Mouse (Mus musculus) MEL (cell line): ENCODE results near the gene Il9r.

Experiments
- BHLHE40 ChIP-seq: IDR thresholded peaks from 2 replicates; pipeline ENCODE4 v1.6.1; 2012; ENCODE audit warnings: low read depth, mild to moderate bottlenecking, inconsistent platforms, low read length, improper control_type of control experiment, borderline replicate concordance
- CTCF ChIP-seq, 3 experiments: IDR thresholded peaks in 2 of 3; conservative IDR thresholded peaks in 1 of 3; 2 replicates each; pipeline ENCODE4 v1.5.1; 2011 to 2012; ENCODE audit warnings: low read length in 3 of 3, low read depth in 2 of 3, mild to moderate bottlenecking in 2 of 3, improper control_type of control experiment in 1 of 3, inconsistent platforms in 1 of 3, mixed read lengths in 1 of 3, moderate library complexity in 1 of 3; ENCODE audit not compliant: control insufficient read depth in 1 of 3, insufficient read depth in 1 of 3, poor library complexity in 1 of 3, severe bottlenecking in 1 of 3
- EP300 ChIP-seq, 2 experiments: IDR thresholded peaks; 2 replicates each; pipeline ENCODE4 v1.6.1; 2011; ENCODE audit warnings: improper control_type of control experiment in 2 of 2, low read length in 2 of 2, low read depth in 1 of 2, mild to moderate bottlenecking in 1 of 2
- HCFC1 ChIP-seq: IDR thresholded peaks from 2 replicates; pipeline ENCODE4 v1.6.1; 2012; ENCODE audit warnings: low read depth, mild to moderate bottlenecking, inconsistent platforms, low read length, improper control_type of control experiment, moderate library complexity
- JUND ChIP-seq: IDR thresholded peaks from 2 replicates; pipeline ENCODE4 v1.6.1; 2011; ENCODE audit warnings: low read depth, mild to moderate bottlenecking, improper control_type of control experiment, low read length
- MAZ ChIP-seq: IDR thresholded peaks from 2 replicates; pipeline ENCODE4 v1.6.1; 2012; ENCODE audit warnings: low read depth, mild to moderate bottlenecking, inconsistent platforms, low read length, improper control_type of control experiment
- POLR2A ChIP-seq, 2 experiments: IDR thresholded peaks; 2 replicates each; pipeline ENCODE4 v1.6.1; 2011 to 2012; ENCODE audit warnings: low read length in 2 of 2, mild to moderate bottlenecking in 2 of 2, control low read depth in 1 of 2, improper control_type of control experiment in 1 of 2, low read depth in 1 of 2, moderate library complexity in 1 of 2; ENCODE audit not compliant: control insufficient read depth in 1 of 2, insufficient read depth in 1 of 2, poor library complexity in 1 of 2
- SMC3 ChIP-seq: IDR thresholded peaks from 2 replicates; pipeline ENCODE4 v1.6.1; 2011; ENCODE audit warnings: low read depth, low read length, improper control_type of control experiment
- TAL1 ChIP-seq: IDR thresholded peaks from 2 replicates; pipeline ENCODE4 v1.6.1; 2012; ENCODE audit warnings: mild to moderate bottlenecking, inconsistent platforms, low read length, moderate library complexity, mixed read lengths
- UBTF ChIP-seq: IDR thresholded peaks from 2 replicates; pipeline ENCODE4 v1.6.1; 2012; ENCODE audit warnings: low read depth, mild to moderate bottlenecking, inconsistent platforms, low read length, improper control_type of control experiment, moderate library complexity, borderline replicate concordance; ENCODE audit not compliant: insufficient read depth
- USF1 ChIP-seq: IDR thresholded peaks from 2 replicates; pipeline ENCODE4 v1.6.1; 2014; ENCODE audit warnings: low read depth, mild to moderate bottlenecking, inconsistent platforms, low read length, improper control_type of control experiment, moderate library complexity

DNA sequence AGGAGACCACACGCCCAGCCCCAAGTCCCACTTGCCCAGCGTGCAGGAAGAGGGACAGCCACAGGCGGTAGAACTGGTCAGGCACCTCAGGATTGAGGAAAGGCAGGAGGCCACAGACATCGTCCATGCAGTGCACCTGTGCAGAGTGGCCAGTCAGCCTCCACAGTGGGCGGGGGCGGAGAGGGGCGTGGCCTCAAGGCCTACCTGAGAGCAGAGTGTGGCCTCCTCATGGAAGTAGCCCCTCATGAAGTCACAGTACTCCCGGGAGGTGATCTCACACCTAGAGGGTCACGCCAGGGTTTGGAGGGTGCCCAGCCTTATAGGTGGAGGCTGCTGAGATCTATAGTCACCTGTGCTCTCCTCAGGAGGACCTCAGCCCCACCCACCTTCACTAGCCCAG, 10.5 kb upstream of the Il9r start:
- TF ChIP-seq HCFC1 (no peak), USF1 (no peak), POLR2A (IDR thresholded peaks at IDR 0.05; ENCODE audit: control insufficient read depth in 1 of 2, insufficient read depth in 1 of 2, low read depth in 1 of 2, low read length in 2 of 2, poor library complexity in 1 of 2) (no peak), EP300 (IDR thresholded peaks at IDR 0.05; ENCODE audit: low read depth in 1 of 2, low read length in 2 of 2) (no peak), TAL1 (no peak), CTCF (IDR thresholded peaks at IDR 0.05 in 2 of 3, conservative IDR thresholded peaks at IDR 0.05 in 1 of 3; ENCODE audit: control insufficient read depth in 1 of 3, insufficient read depth in 1 of 3, low read depth in 2 of 3, low read length in 3 of 3, poor library complexity in 1 of 3, severe bottlenecking in 1 of 3) (no peak), SMC3 (no peak), BHLHE40 (no peak), MAZ (no peak), JUND (no peak), UBTF (no peak)
